Mouse (Mus musculus): ENCODE results near the gene Tnfrsf19.

The Tnfrsf19 gene

GRCm38 (mm10) chr14:61046091-61046681 lies at the start of gene Tnfrsf19:
Tnfrsf19 (minus strand) TSS chr14:61046490.
- peak; percentile 74 to 77 for DNase-seq

GRCm38 (mm10) chr14:61092073-61092472 lies 45.8 kb upstream of the Tnfrsf19 start:
- DNase-seq = peak; percentile 29 to 58

- DNase-seq = peak in 1 of 2 experiments; percentile 13
These were observed 44.7 kb upstream of the Tnfrsf19 start for GRCm38 (mm10) chr14:61090955-61091354.

GRCm38 (mm10) chr14:61088187-61088586 lies 41.9 kb upstream of the Tnfrsf19 start:
- no peak for DNase-seq

- peak in 1 of 2 experiments; percentile 38 for DNase-seq
These were observed 39.0 kb upstream of the Tnfrsf19 start for GRCm38 (mm10) chr14:61085325-61085724.

GRCm38 (mm10) chr14:61069555-61069954 lies 23.3 kb upstream of the Tnfrsf19 start:
- no peak for DNase-seq

GRCm38 (mm10) chr14:61061729-61062128 lies 15.4 kb upstream of the Tnfrsf19 start:
- DNase-seq = no peak

GRCm38 (mm10) chr14:61059316-61059945 lies 13.1 kb upstream of the Tnfrsf19 start:
- DNase-seq = peak; percentile 21 to 47

GRCm38 (mm10) chr14:61056962-61057361 lies 10.7 kb upstream of the Tnfrsf19 start:
- no peak for DNase-seq

GRCm38 (mm10) chr14:61056445-61056844 lies 10.2 kb upstream of the Tnfrsf19 start:
- DNase-seq = no peak

GRCm38 (mm10) chr14:61055864-61056263 lies 9.6 kb upstream of the Tnfrsf19 start:
- no peak for DNase-seq

- DNase-seq = no peak
These were observed 5.9 kb upstream of the Tnfrsf19 start for GRCm38 (mm10) chr14:61052163-61052562.

GRCm38 (mm10) chr14:61045446-61046090 lies 722 bp downstream of the Tnfrsf19 start:
- DNase-seq = no peak

- DNase-seq = no peak
These were observed 2.0 kb downstream of the Tnfrsf19 start for GRCm38 (mm10) chr14:61044316-61044715.

- no peak for DNase-seq
These were observed 2.6 kb downstream of the Tnfrsf19 start for GRCm38 (mm10) chr14:61043511-61044310.

GRCm38 (mm10) chr14:61042291-61042690 lies 4.0 kb downstream of the Tnfrsf19 start:
- DNase-seq = no peak

- no peak for DNase-seq
These were observed 6.1 kb downstream of the Tnfrsf19 start for GRCm38 (mm10) chr14:61040236-61040635.

GRCm38 (mm10) chr14:61038082-61038472 lies 8.2 kb downstream of the Tnfrsf19 start:
- DNase-seq = no peak

GRCm38 (mm10) chr14:61037321-61038081 lies 8.8 kb downstream of the Tnfrsf19 start:
- peak; percentile 42 to 66 for DNase-seq

GRCm38 (mm10) chr14:61030366-61030765 lies 15.9 kb downstream of the Tnfrsf19 start:
- peak; percentile 30 to 60 for DNase-seq

GRCm38 (mm10) chr14:61024006-61024405 lies 22.3 kb downstream of the Tnfrsf19 start:
- no peak for DNase-seq

GRCm38 (mm10) chr14:61022383-61022782 lies 23.9 kb downstream of the Tnfrsf19 start:
- no peak for DNase-seq

Data from cerebellum, postnatal 25 days (tissue).